ENCODE assay signal across 9 mouse cellular contexts in genomic region chr10:117432871-117433546, GRCm38 (mm10). TPM values are rescaled to one million over a fixed set of nuclear protein-coding genes. Genes with fewer than 3 reads are reported as not detected.
DNase-seq lines count a peak whose midpoint lies in the region; ATAC-seq lines count a peak whose summit lies in the region.
"Had no signal": no experiment of that assay in that cellular context is flagged by ENCODE, and none has a peak within 500 bp of the region (broad histone marks: within the 10 kb centered on the region; RNA-seq: fewer than 3 reads in every experiment).

No protein-coding gene starts in this region.

- H3K9me3 ChIP-seq in kidney, embryonic 15.5 days (replicated peaks): no peaks in the 10 kb centered on the region
- no peaks in the 10 kb centered on the region for H3K9me3 ChIP-seq in limb, embryonic 15.5 days

- no peaks in the 10 kb centered on the region for H3K36me3 ChIP-seq in kidney, embryonic 15.5 days
- H3K36me3 ChIP-seq in limb, embryonic 15.5 days: no peaks in the 10 kb centered on the region

- H3K4me2 ChIP-seq in kidney, embryonic 15.5 days: peak overlapping the region; percentile 52
- H3K4me2 ChIP-seq in limb, embryonic 15.5 days: peak overlapping the region; percentile 43; the same call in 1 of the 2 replicates

- WGBS in kidney, embryonic 15.5 days: 87% methylated on average over 7 of the region's 7 CpGs
- WGBS in limb, embryonic 15.5 days: 92% methylated on average over 7 of the region's 7 CpGs

- no peak overlapping the region for H3K27ac ChIP-seq in kidney, embryonic 15.5 days
- H3K27ac ChIP-seq in limb, embryonic 15.5 days: no peak overlapping the region

- ATAC-seq in kidney, embryonic 15.5 days (replicated peaks; ENCODE audit: low FRiP score): no peak
- ATAC-seq in limb, embryonic 15.5 days (ENCODE audit: insufficient number of reproducible peaks, low FRiP score, low TSS enrichment, low read depth): no peak

- no peak for DNase-seq in kidney, adult 18-20 months
- peak; percentile 81 to 84 for DNase-seq in B cell, adult 2 months
- peak; percentile 67 for DNase-seq in R1 (ENCODE audit: low read depth, low spot score)
- DNase-seq in right cerebral cortex, postnatal 36 days (ENCODE audit: low spot score in 2 of 2): no peak
- no peak for DNase-seq in adrenal gland, postnatal 14 days
- no peak for DNase-seq in left cerebral cortex, adult 11 months (ENCODE audit: low spot score)

- peaks cover 30% of the 10 kb centered on the region for H3K4me1 ChIP-seq in kidney, embryonic 15.5 days
- H3K4me1 ChIP-seq in limb, embryonic 15.5 days: peaks cover 31% of the 10 kb centered on the region

- H3K9ac ChIP-seq in kidney, embryonic 15.5 days: no peak overlapping the region
- H3K9ac ChIP-seq in limb, embryonic 15.5 days: no peak overlapping the region

- H3K27me3 ChIP-seq in kidney, embryonic 15.5 days: no peaks in the 10 kb centered on the region; the same call in 1 of the 2 replicates
- H3K27me3 ChIP-seq in limb, embryonic 15.5 days: no peaks in the 10 kb centered on the region; the same call in 1 of the 2 replicates

- H3K4me3 ChIP-seq in kidney, embryonic 15.5 days (replicated peaks): peak overlapping the region; percentile 28; the same call in 1 of the 2 replicates
- H3K4me3 ChIP-seq in limb, embryonic 15.5 days: no peak overlapping the region
- H3K4me3 ChIP-seq: myocyte had no signal

RNA-seq across cellular contexts. Expression of gene Cpsf6, which starts 53.2 kb away (rescaled TPM):
- polyA plus RNA-seq in kidney, embryonic 15.5 days (2015; fragmentation: Nextera tagmentation; extraction: Ambion mirVana): 164 and 169 TPM in 2 replicates
- 125 TPM in 2 replicates for polyA plus RNA-seq in limb, embryonic 15.5 days (2015; fragmentation: Nextera tagmentation; extraction: Ambion mirVana)
- 76.0 and 87.9 TPM in 2 replicates for total RNA-seq in adrenal gland, postnatal 14 days (2021)

Comparison
In these comparisons a context has a peak if more than half of its experiments do, and no peak if none do; other contexts are left out.
1. DNase-seq: peak in B cell, adult 2 months (2 of 2) and R1 (single experiment); none in kidney, adult 18-20 months (single experiment), right cerebral cortex, postnatal 36 days (0 of 2), adrenal gland, postnatal 14 days (single experiment) and left cerebral cortex, adult 11 months (single experiment).